ENCODE assay signal across 8 mouse cellular contexts in genomic region chr4:102228953-102229586, GRCm38 (mm10).
A peak's percentile ranks its signal among the peaks of the same experiment; 100 is the strongest.
DNase-seq lines count a peak whose midpoint lies in the region; ATAC-seq and TF ChIP-seq lines count a peak whose summit lies in the region.

No protein-coding gene starts in this region.

- no peaks in the 10 kb centered on the region for H3K9me3 ChIP-seq in neural tube, embryonic 15.5 days (replicated peaks)
- H3K9me3 ChIP-seq in lung, embryonic 14.5 days (ENCODE audit: low read depth, low read length) = no peaks in the 10 kb centered on the region

- peak; percentile 55 for TF ChIP-seq CTCF in lung, embryonic 14.5 days (IDR thresholded peaks at IDR 0.05; ENCODE audit: low read depth)

- no peak overlapping the region; the same call in 1 of the 2 replicates for H3K9ac ChIP-seq in neural tube, embryonic 15.5 days (replicated peaks)
- H3K9ac ChIP-seq in lung, embryonic 14.5 days = no peak overlapping the region

- H3K27me3 ChIP-seq in neural tube, embryonic 15.5 days (replicated peaks) = no peaks in the 10 kb centered on the region
- no peaks in the 10 kb centered on the region for H3K27me3 ChIP-seq in lung, embryonic 14.5 days (ENCODE audit: insufficient read depth, low read length)
- H3K27me3 ChIP-seq in splenic B cell, adult 2 months (ENCODE audit: control insufficient read depth, insufficient read depth, low read length, poor library complexity, severe bottlenecking) = no peaks in the 10 kb centered on the region

- no peak for ATAC-seq in CD4-positive, CD25-positive, alpha-beta regulatory T cell, adult 4 months
- no peak for ATAC-seq in neural tube, embryonic 15.5 days (ENCODE audit: low FRiP score)
- ATAC-seq in common myeloid progenitor, adult 5-6 weeks (replicated peaks; ENCODE audit: low read depth, poor library complexity, severe bottlenecking) = peak; percentile 55
- ATAC-seq in lung, embryonic 14.5 days (ENCODE audit: insufficient read depth) = peak; percentile 47; the same call in 1 of the 2 replicates

- H3K27ac ChIP-seq in neural tube, embryonic 15.5 days (replicated peaks) = no peak overlapping the region
- no peak overlapping the region for H3K27ac ChIP-seq in lung, embryonic 14.5 days (ENCODE audit: low read depth)

- DNase-seq in CD4-positive, CD25-positive, alpha-beta regulatory T cell, adult 2 months (ENCODE audit: low read depth, low spot score) = peak; percentile 21
- DNase-seq in neural tube, embryonic 10.5 days (ENCODE audit: extremely low spot score, low spot score) = peak; percentile 43
- peak; percentile 67 for DNase-seq in heart, postnatal 4 days
- DNase-seq in lung, embryonic 14.5 days = peak; percentile 85
- peak; percentile 10 for DNase-seq in splenic B cell, adult 2 months (ENCODE audit: low read depth, low spot score)

- H3K4me3 ChIP-seq in neural tube, embryonic 15.5 days (replicated peaks) = no peak overlapping the region
- H3K4me3 ChIP-seq in lung, embryonic 14.5 days (ENCODE audit: low read depth, low read length) = no peak overlapping the region

- H3K4me1 ChIP-seq in neural tube, embryonic 15.5 days = peaks cover 5% of the 10 kb centered on the region
- H3K4me1 ChIP-seq in lung, embryonic 14.5 days (ENCODE audit: insufficient read depth) = no peaks in the 10 kb centered on the region

- no peak overlapping the region for H3K4me2 ChIP-seq in neural tube, embryonic 15.5 days
- no peak overlapping the region for H3K4me2 ChIP-seq in lung, embryonic 14.5 days

- WGBS in neural tube, embryonic 15.5 days = 50% methylated on average over 7 of the region's 7 CpGs
- 38% methylated on average over 7 of the region's 7 CpGs for WGBS in lung, embryonic 14.5 days

- H3K36me3 ChIP-seq in neural tube, embryonic 15.5 days = no peaks in the 10 kb centered on the region
- no peaks in the 10 kb centered on the region for H3K36me3 ChIP-seq in lung, embryonic 14.5 days (ENCODE audit: insufficient read depth)
- no peaks in the 10 kb centered on the region for H3K36me3 ChIP-seq in splenic B cell, adult 2 months (ENCODE audit: control insufficient read depth, insufficient read depth, low read length, poor library complexity, severe bottlenecking)

Comparison
In these comparisons a context has a peak if more than half of its experiments do, and no peak if none do; other contexts are left out.
1. DNase-seq: peak in every context shown above with its lines; median percentile 85 in lung, embryonic 14.5 days; 67 in heart, postnatal 4 days; 43 in neural tube, embryonic 10.5 days; 21 in CD4-positive, CD25-positive, alpha-beta regulatory T cell, adult 2 months; 10 in splenic B cell, adult 2 months.
2. ATAC-seq: peak in common myeloid progenitor, adult 5-6 weeks (single experiment) and lung, embryonic 14.5 days (single experiment); none in CD4-positive, CD25-positive, alpha-beta regulatory T cell, adult 4 months (single experiment) and neural tube, embryonic 15.5 days (single experiment).